Mouse (Mus musculus) liver, embryonic 16.5 days (tissue): ENCODE results near the gene B3galnt2. TPM values are rescaled to one million over a fixed set of nuclear protein-coding genes. Genes with fewer than 3 reads are reported as not detected.

ENCODE experiments used
- ATAC-seq: fragments of 200-750 bp; cut with Nextera tagmentation; 2 replicates; pipeline ENCODE4 v1.8.0; 2017; ENCODE audit warnings: low read depth, mild to moderate bottlenecking, moderate number of reproducible peaks, moderate library complexity
- H3K27ac ChIP-seq: fragments of 300-500 bp; sonication (generic); 2 replicates; pipeline ENCODE4 v1.5.1; 2014; ENCODE audit warnings: mild to moderate bottlenecking, low read length
- H3K27me3 ChIP-seq: fragments of 300-500 bp; sonication (generic); 2 replicates; pipeline ENCODE4 v1.6.1; 2014; ENCODE audit warnings: low read depth, low read length, mixed read lengths; ENCODE audit not compliant: control insufficient read depth, insufficient read depth
- H3K36me3 ChIP-seq: fragments of 300-500 bp; sonication (generic); 2 replicates; pipeline ENCODE4 v1.6.1; 2014; ENCODE audit warnings: mild to moderate bottlenecking; ENCODE audit not compliant: control insufficient read depth, insufficient read depth
- H3K4me1 ChIP-seq: fragments of 300-500 bp; sonication (generic); 2 replicates; pipeline ENCODE4 v1.6.1; 2014; ENCODE audit warnings: low read depth, low read length, mixed read lengths; ENCODE audit not compliant: control insufficient read depth
- H3K4me2 ChIP-seq: fragments of 300-500 bp; sonication (generic); 2 replicates; pipeline ENCODE4 v1.6.1; 2014; ENCODE audit warnings: low read depth, low read length, mixed read lengths
- H3K4me3 ChIP-seq: fragments of 300-500 bp; sonication (generic); 2 replicates; pipeline ENCODE4 v1.5.1; 2014; ENCODE audit warnings: low read depth, mild to moderate bottlenecking, low read length
- H3K9ac ChIP-seq: fragments of 300-500 bp; sonication (generic); 2 replicates; pipeline ENCODE4 v1.6.1; 2014; ENCODE audit warnings: low read depth, low read length
- H3K9me3 ChIP-seq: fragments of 300-500 bp; sonication (generic); replicated peaks from 2 replicates; pipeline ENCODE4 v1.6.1; 2016; ENCODE audit warnings: low read length; ENCODE audit not compliant: control insufficient read depth
- whole genome bisulfite sequencing: fragments of 180-500 bp; shearing (Covaris S2); extraction: QIAGEN DNeasy Blood & Tissue Kit; methylation state at CpG from one replicate; pipeline ENCODE4 v1.1.7; 2014; ENCODE audit not compliant: insufficient replicate concordance; 5-methylcytosine and 5-hydroxymethylcytosine counted together
- polyA plus RNA-seq: library from polyadenylated mRNA; unstranded; fragments of >200 nt; fragmentation: Nextera tagmentation; extraction: Ambion mirVana; gene quantifications from 2 replicates; pipeline ENCODE4 v1.2.1, GENCODE M21; 2015

Gene B3galnt2
- 23.2 and 25.7 TPM in 2 replicates for polyA plus RNA-seq

GRCm38 (mm10) chr13:13953874-13954832 is at the start of gene B3galnt2:
Gene B3galnt2, plus strand, starts transcription at chr13:13954469.
- H3K4me2 ChIP-seq = peak within 1 kb of the TSS; percentile 93
- peaks cover 23% of the 10 kb centered on the region for H3K4me1 ChIP-seq
- H3K9ac ChIP-seq = peak within 1 kb of the TSS; percentile 81
- H3K27me3 ChIP-seq = no peaks in the 10 kb centered on the region
- under 1% methylated on average over 77 of the region's 78 CpGs for WGBS
- H3K4me3 ChIP-seq = peak within 1 kb of the TSS; percentile 79
- ATAC-seq = peak; percentile 97
- no peaks in the 10 kb centered on the region for H3K36me3 ChIP-seq
- no peaks in the 10 kb centered on the region for H3K9me3 ChIP-seq
- H3K27ac ChIP-seq = peak within 1 kb of the TSS; percentile 86

DNA sequence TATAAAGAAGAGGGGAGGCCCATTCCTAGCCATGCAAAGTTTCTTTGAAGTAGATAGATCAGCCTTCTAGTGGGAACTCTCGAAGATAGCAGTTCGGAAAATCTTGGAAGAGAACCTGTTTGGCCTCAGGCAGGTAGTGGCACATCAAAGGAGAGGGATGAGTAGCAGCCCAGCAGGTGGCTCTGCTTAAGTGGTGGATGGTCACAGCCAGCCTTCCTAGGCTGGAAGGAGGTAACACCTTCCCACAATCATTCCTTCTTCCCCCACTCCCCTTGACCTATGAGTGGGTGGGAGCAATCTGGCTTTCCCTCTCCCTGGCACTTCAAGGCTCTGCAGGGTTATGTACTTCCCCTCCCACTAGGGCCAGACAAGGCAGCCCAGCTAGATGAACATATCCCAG is 42.9 kb upstream of the B3galnt2 start:
- no peaks in the 10 kb centered on the region for H3K27me3 ChIP-seq
- no peaks in the 10 kb centered on the region for H3K36me3 ChIP-seq
- ATAC-seq = no peak
- H3K4me1 ChIP-seq = no peaks in the 10 kb centered on the region
- H3K4me2 ChIP-seq = no peak overlapping the region
- H3K4me3 ChIP-seq = no peak overlapping the region
- H3K27ac ChIP-seq = no peak overlapping the region
- WGBS = 40% methylated on average over 2 of the region's 2 CpGs
- H3K9me3 ChIP-seq = no peaks in the 10 kb centered on the region
- no peak overlapping the region for H3K9ac ChIP-seq

- Histone ChIP-seq H3K36me3 (no peaks in the 10 kb centered on the region), H3K4me3 (no peak overlapping the region), H3K4me1 (no peaks in the 10 kb centered on the region), H3K4me2 (no peak overlapping the region), H3K27ac (no peak overlapping the region), H3K9me3 (no peaks in the 10 kb centered on the region), H3K27me3 (no peaks in the 10 kb centered on the region), H3K9ac (no peak overlapping the region)
- no peak for ATAC-seq
- 67% methylated on average over 3 of the region's 3 CpGs for WGBS
Measured at GRCm38 (mm10) chr13:13919396-13919795, 34.9 kb upstream of the B3galnt2 start.

GRCm38 (mm10) chr13:13922526-13922925 is 31.7 kb upstream of the B3galnt2 start:
- ATAC-seq = no peak
- no peaks in the 10 kb centered on the region for H3K27me3 ChIP-seq
- H3K4me3 ChIP-seq = no peak overlapping the region
- no peaks in the 10 kb centered on the region for H3K36me3 ChIP-seq
- no peak overlapping the region for H3K27ac ChIP-seq
- no peak overlapping the region for H3K9ac ChIP-seq
- no peaks in the 10 kb centered on the region for H3K9me3 ChIP-seq
- no peaks in the 10 kb centered on the region for H3K4me1 ChIP-seq
- no peak overlapping the region for H3K4me2 ChIP-seq

- Histone ChIP-seq H3K27ac (no peak overlapping the region), H3K9me3 (no peaks in the 10 kb centered on the region), H3K4me1 (no peaks in the 10 kb centered on the region), H3K4me3 (no peak overlapping the region), H3K27me3 (no peaks in the 10 kb centered on the region), H3K36me3 (no peaks in the 10 kb centered on the region), H3K9ac (no peak overlapping the region), H3K4me2 (no peak overlapping the region)
- no peak for ATAC-seq
- 47% methylated on average over 2 of the region's 2 CpGs for WGBS
Measured at GRCm38 (mm10) chr13:13929982-13930381, 24.3 kb upstream of the B3galnt2 start.

GRCm38 (mm10) chr13:13954931-13955330 is 662 bp downstream of the B3galnt2 start:
- WGBS = 1% methylated on average over 29 of the region's 29 CpGs
- peak; percentile 49 for ATAC-seq
- peak overlapping the region; percentile 79 for H3K4me3 ChIP-seq
- peaks cover 23% of the 10 kb centered on the region for H3K4me1 ChIP-seq
- H3K27me3 ChIP-seq = no peaks in the 10 kb centered on the region
- no peaks in the 10 kb centered on the region for H3K36me3 ChIP-seq
- no peaks in the 10 kb centered on the region for H3K9me3 ChIP-seq
- H3K9ac ChIP-seq = peak overlapping the region; percentile 81
- H3K4me2 ChIP-seq = peak overlapping the region; percentile 79
- peak overlapping the region; percentile 86 for H3K27ac ChIP-seq

- H3K9ac ChIP-seq = no peak overlapping the region
- H3K4me2 ChIP-seq = peak overlapping the region; percentile 41
- H3K27me3 ChIP-seq = no peaks in the 10 kb centered on the region
- H3K9me3 ChIP-seq = no peaks in the 10 kb centered on the region
- H3K4me3 ChIP-seq = peak overlapping the region; percentile 3
- no peak for ATAC-seq
- WGBS = 69% methylated on average over 4 of the region's 4 CpGs
- H3K36me3 ChIP-seq = no peaks in the 10 kb centered on the region
- H3K27ac ChIP-seq = no peak overlapping the region
- H3K4me1 ChIP-seq = peaks cover 23% of the 10 kb centered on the region
Measured at GRCm38 (mm10) chr13:13956686-13957085, 2.4 kb downstream of the B3galnt2 start.

DNA sequence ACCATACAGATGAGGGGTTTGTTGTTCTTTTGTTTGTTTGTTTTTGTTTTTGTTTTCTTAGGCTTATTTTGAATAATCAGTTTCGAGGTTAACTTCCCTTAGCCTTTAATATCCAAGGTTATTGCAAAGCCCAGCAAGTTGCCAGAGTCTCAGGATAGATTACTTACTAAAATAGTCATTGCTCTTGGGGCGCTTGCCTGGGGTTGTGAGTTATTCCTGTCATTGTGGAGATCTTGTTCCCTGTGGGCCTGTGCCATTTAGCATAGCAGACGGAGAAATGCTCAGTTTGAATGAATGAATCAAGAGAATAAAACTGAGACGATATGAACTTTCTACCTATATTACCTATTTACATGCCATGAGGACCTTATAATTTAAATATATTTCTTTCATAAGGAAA is 5.9 kb downstream of the B3galnt2 start:
- Histone ChIP-seq H3K4me3 (no peak overlapping the region), H3K4me1 (peaks cover 18% of the 10 kb centered on the region), H3K9ac (no peak overlapping the region), H3K4me2 (no peak overlapping the region), H3K9me3 (no peaks in the 10 kb centered on the region), H3K27ac (no peak overlapping the region), H3K36me3 (no peaks in the 10 kb centered on the region), H3K27me3 (no peaks in the 10 kb centered on the region)
- 81% methylated on average over 4 of the region's 4 CpGs for WGBS
- ATAC-seq = no peak

DNA sequence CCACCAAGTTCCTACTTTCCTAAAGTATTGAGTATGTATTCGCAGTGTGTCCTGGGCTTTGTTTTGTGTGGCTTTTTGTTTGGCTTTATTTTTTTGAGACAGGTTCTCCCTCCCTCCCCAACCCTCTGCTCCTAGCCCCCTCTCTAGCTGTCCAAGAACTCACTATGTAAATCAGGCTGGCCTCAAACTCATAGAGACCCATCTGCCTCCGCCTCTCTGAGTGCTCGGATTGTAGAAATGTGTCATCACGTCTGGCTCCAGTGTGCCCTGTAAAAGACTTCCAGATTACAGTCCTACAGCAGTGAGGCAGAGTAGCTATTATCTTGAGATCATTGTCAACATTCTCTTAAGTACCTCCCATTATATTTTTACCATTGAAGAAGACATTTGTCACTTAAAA is 6.8 kb downstream of the B3galnt2 start:
- no peak overlapping the region for H3K27ac ChIP-seq
- H3K4me2 ChIP-seq = no peak overlapping the region
- no peak overlapping the region for H3K9ac ChIP-seq
- no peaks in the 10 kb centered on the region for H3K36me3 ChIP-seq
- no peak overlapping the region for H3K4me3 ChIP-seq
- WGBS = 66% methylated on average over 4 of the region's 4 CpGs
- peaks cover 25% of the 10 kb centered on the region for H3K4me1 ChIP-seq
- no peaks in the 10 kb centered on the region for H3K9me3 ChIP-seq
- ATAC-seq = no peak
- H3K27me3 ChIP-seq = no peaks in the 10 kb centered on the region
